Mouse (Mus musculus) hindbrain, embryonic 10.5 days (tissue): Measurements from ENCODE around the gene Rxfp4. TPM values are rescaled to one million over a fixed set of nuclear protein-coding genes. Genes with fewer than 3 reads are reported as not detected.
A peak's percentile ranks its signal among the peaks of the same experiment; 100 is the strongest.

Experiments
- DNase-seq: peaks from one replicate; pipeline ENCODE4 v3.0.0-alpha.2; 2017; ENCODE audit warnings: low spot score
- H3K27ac ChIP-seq: fragments of 300-500 bp; sonication (generic); 2 replicates; pipeline ENCODE4 v1.5.1; 2016; ENCODE audit warnings: mild to moderate bottlenecking, moderate library complexity
- H3K27me3 ChIP-seq: fragments of 300-500 bp; sonication (generic); 2 replicates; pipeline ENCODE4 v1.6.1; 2016; ENCODE audit warnings: mild to moderate bottlenecking; ENCODE audit not compliant: poor library complexity, insufficient read depth, severe bottlenecking
- H3K36me3 ChIP-seq: fragments of 300-500 bp; sonication (generic); 2 replicates; pipeline ENCODE4 v1.6.1; 2016; ENCODE audit warnings: mild to moderate bottlenecking, moderate library complexity
- H3K4me1 ChIP-seq: fragments of 300-500 bp; sonication (generic); replicated peaks from 2 replicates; pipeline ENCODE4 v1.6.1; 2016; ENCODE audit warnings: mild to moderate bottlenecking
- H3K4me3 ChIP-seq: fragments of 300-500 bp; sonication (generic); 2 replicates; pipeline ENCODE4 v1.5.1; 2016; ENCODE audit warnings: mild to moderate bottlenecking, moderate library complexity
- H3K9me3 ChIP-seq: fragments of 300-500 bp; sonication (generic); 2 replicates; pipeline ENCODE4 v1.6.1; 2016; ENCODE audit warnings: mild to moderate bottlenecking, moderate library complexity
- WGBS: fragments of 180-500 bp; shearing (Covaris S2); methylation state at CpG from one replicate; pipeline ENCODE4 v1.1.7; 2016; 5-methylcytosine and 5-hydroxymethylcytosine counted together
- polyA plus RNA-seq: library from polyadenylated mRNA; unstranded; fragments of >200 nt; fragmentation: Nextera tagmentation; extraction: Ambion mirVana; gene quantifications from 2 replicates; pipeline ENCODE4 v1.2.1, GENCODE M21; 2016

Gene Rxfp4
- polyA plus RNA-seq, 1 experiment from 2014 or later = not detected

DNA sequence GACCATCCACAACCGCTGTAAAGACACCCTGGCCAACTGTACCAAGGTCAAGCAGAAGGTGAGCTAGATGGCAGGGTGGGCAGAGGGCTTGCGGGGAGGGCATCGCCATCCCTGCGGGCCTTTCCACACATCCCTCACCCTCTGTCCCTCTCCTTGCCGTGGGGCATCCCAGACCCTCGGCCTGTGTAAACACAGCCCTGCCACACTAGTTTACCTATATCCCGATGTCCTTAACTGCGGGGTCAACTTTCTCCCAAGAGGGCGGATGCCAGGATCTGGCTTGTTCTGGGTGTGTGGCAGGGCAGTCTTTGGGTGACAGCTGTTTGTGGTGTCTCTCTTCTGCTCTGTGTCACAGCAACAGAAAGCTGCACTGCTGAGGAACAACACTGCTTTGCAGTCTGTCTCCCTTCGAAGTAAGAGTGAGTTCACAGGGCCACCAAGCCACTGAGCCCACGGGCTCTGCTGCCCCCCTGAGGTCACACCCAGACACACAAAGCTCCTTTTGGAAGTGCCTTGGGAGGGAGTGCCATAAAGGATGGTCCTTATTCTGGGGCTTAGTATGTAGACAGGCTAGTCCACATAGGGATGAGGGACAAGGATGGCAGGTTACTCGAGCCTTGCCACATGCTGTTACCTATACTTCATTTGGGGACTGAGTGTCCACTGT lies 20.9 kb downstream of the Rxfp4 start:
- H3K9me3 ChIP-seq = no peaks in the 10 kb centered on the region
- H3K4me3 ChIP-seq = no peak overlapping the region
- H3K4me1 ChIP-seq = peaks cover 26% of the 10 kb centered on the region
- WGBS = 78% methylated on average over 12 of the region's 12 CpGs
- H3K27me3 ChIP-seq = no peaks in the 10 kb centered on the region
- peaks cover 98% of the 10 kb centered on the region for H3K36me3 ChIP-seq
- DNase-seq = peak; percentile 31
- no peak overlapping the region for H3K27ac ChIP-seq

GRCm38 (mm10) chr3:88630849-88631341 lies 22.0 kb downstream of the Rxfp4 start:
- Histone ChIP-seq H3K36me3 (peaks cover 98% of the 10 kb centered on the region), H3K27me3 (no peaks in the 10 kb centered on the region), H3K27ac (0 out of 2 replicates have a peak overlapping the region, but pooled peaks have one; percentile 24), H3K4me3 (no peak overlapping the region), H3K4me1 (peaks cover 38% of the 10 kb centered on the region), H3K9me3 (no peaks in the 10 kb centered on the region)
- 65% methylated on average over 6 of the region's 6 CpGs for WGBS
- no peak for DNase-seq

DNA sequence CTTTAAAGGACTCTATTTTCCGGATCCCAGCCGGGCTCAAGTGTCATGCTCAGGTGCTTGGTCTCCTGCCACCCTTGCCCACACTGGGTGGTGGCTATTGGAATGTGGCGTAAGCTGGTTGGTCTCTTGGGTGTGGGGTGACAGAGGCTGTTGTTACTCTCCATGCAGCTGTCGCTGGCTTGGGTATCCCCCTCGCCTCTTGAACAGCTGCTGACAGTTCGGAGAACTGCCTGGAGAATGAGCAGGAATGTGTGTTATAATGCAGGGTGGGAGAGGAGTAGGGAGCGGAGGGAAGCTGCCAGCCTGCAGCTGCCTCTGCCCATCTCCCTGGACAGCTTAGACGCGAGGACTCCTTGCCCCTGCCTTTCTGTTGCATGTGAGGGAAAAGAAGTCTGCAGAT lies 22.9 kb downstream of the Rxfp4 start:
- peaks cover 96% of the 10 kb centered on the region for H3K36me3 ChIP-seq
- no peaks in the 10 kb centered on the region for H3K27me3 ChIP-seq
- peaks cover 47% of the 10 kb centered on the region for H3K4me1 ChIP-seq
- DNase-seq = no peak
- WGBS = 83% methylated on average over 9 of the region's 9 CpGs
- H3K9me3 ChIP-seq = no peaks in the 10 kb centered on the region
- no peak overlapping the region for H3K4me3 ChIP-seq
- no peak overlapping the region for H3K27ac ChIP-seq

DNA sequence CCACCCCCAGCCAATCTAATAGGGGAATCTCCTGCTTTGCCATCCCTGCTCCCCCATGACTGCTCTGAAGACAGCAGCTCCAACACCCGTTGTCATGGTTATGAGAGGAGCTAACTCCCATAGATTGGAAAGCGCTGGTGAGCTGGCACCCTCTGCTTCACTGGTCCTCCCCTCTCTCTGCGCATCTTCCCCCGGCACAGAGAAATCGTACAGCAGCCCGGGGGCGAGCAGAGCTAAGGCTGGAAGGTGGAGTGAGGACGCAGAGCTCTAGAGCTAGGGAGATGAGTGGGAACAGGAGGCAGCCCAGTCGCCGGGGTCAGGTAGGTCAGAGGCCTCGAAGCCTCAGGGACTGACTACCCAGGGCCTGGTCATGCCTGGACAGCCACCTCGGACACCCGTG lies 23.7 kb downstream of the Rxfp4 start:
- DNase-seq = no peak
- WGBS = 74% methylated on average over 13 of the region's 13 CpGs
- Histone ChIP-seq H3K4me1 (peaks cover 54% of the 10 kb centered on the region), H3K36me3 (peaks cover 96% of the 10 kb centered on the region), H3K27ac (0 out of 2 replicates have a peak overlapping the region, but pooled peaks have one; percentile 6), H3K9me3 (no peaks in the 10 kb centered on the region), H3K4me3 (no peak overlapping the region), H3K27me3 (no peaks in the 10 kb centered on the region)

GRCm38 (mm10) chr3:88628766-88629165 lies 24.2 kb downstream of the Rxfp4 start:
- no peaks in the 10 kb centered on the region for H3K27me3 ChIP-seq
- DNase-seq = no peak
- peaks cover 91% of the 10 kb centered on the region for H3K36me3 ChIP-seq
- H3K4me3 ChIP-seq = no peak overlapping the region
- H3K4me1 ChIP-seq = peaks cover 59% of the 10 kb centered on the region
- no peak overlapping the region for H3K27ac ChIP-seq
- WGBS = 77% methylated on average over 4 of the region's 4 CpGs
- no peaks in the 10 kb centered on the region for H3K9me3 ChIP-seq

- Histone ChIP-seq H3K4me3 (no peak overlapping the region), H3K36me3 (peaks cover 79% of the 10 kb centered on the region), H3K27ac (no peak overlapping the region), H3K9me3 (no peaks in the 10 kb centered on the region), H3K27me3 (no peaks in the 10 kb centered on the region), H3K4me1 (peaks cover 72% of the 10 kb centered on the region)
- 82% methylated on average over 2 of the region's 2 CpGs for WGBS
- no peak for DNase-seq
Observed at GRCm38 (mm10) chr3:88627535-88627934, 25.4 kb downstream of the Rxfp4 start.

GRCm38 (mm10) chr3:88627114-88627513 lies 25.8 kb downstream of the Rxfp4 start:
- peaks cover 75% of the 10 kb centered on the region for H3K36me3 ChIP-seq
- no peaks in the 10 kb centered on the region for H3K27me3 ChIP-seq
- peaks cover 75% of the 10 kb centered on the region for H3K4me1 ChIP-seq
- H3K4me3 ChIP-seq = no peak overlapping the region
- no peak overlapping the region for H3K27ac ChIP-seq
- no peaks in the 10 kb centered on the region for H3K9me3 ChIP-seq
- DNase-seq = no peak
- 71% methylated on average over 4 of the region's 4 CpGs for WGBS

DNA sequence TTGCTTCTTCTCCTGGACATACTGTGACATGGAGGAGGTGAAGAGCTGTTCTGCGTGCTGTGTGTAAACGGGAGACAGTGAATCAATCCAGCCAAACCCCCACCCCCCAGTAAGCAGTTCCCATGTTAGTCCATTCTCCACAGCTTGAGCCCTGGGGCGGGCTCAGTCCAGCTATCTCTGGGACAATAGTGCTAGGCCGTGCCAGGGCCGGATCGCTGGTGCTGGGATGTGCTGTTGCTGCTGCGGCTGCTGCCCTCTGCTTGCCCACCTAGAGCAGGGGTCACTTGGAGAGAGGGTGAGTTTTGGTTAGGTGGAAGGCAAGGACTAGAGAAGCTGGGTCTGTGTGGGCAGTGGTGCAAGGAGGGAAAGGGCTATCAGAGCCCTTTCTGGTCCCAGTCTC lies 26.6 kb downstream of the Rxfp4 start:
- Histone ChIP-seq H3K27ac (peak overlapping the region; percentile 50), H3K27me3 (no peaks in the 10 kb centered on the region), H3K36me3 (peaks cover 67% of the 10 kb centered on the region), H3K4me3 (no peak overlapping the region), H3K4me1 (peaks cover 75% of the 10 kb centered on the region), H3K9me3 (no peaks in the 10 kb centered on the region)
- 75% methylated on average over 7 of the region's 7 CpGs for WGBS
- DNase-seq = no peak

- no peaks in the 10 kb centered on the region for H3K9me3 ChIP-seq
- H3K4me1 ChIP-seq = peaks cover 82% of the 10 kb centered on the region
- 90% methylated on average over 7 of the region's 7 CpGs for WGBS
- no peaks in the 10 kb centered on the region for H3K27me3 ChIP-seq
- no peak for DNase-seq
- H3K27ac ChIP-seq = peak overlapping the region; percentile 99
- H3K36me3 ChIP-seq = peaks cover 63% of the 10 kb centered on the region
- H3K4me3 ChIP-seq = 0 out of 2 replicates have a peak overlapping the region, but pooled peaks have one; percentile 7
Observed at GRCm38 (mm10) chr3:88625531-88625930, 27.4 kb downstream of the Rxfp4 start.

DNA sequence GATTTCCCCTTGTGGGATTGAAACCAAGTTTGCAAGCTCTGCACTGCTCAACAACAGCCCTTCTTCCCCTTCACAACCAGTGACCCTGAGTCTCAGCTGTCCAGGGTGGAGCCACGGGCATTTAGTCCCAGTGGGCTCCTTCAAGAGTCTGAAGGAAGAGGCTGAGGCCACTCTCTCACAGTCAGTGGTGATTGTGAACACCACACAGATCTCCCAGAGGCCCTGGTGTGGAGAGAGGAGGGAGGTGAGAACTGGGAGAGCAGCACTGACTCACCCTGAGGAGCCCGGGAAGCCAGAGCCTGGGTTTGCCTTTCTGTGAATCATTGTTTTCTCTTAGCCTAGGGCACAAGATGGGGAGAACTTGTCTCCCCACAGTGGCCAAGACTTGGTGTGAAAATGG lies 28.0 kb downstream of the Rxfp4 start:
- peak overlapping the region; percentile 93 for H3K4me3 ChIP-seq
- peaks cover 83% of the 10 kb centered on the region for H3K4me1 ChIP-seq
- peak overlapping the region; percentile 99 for H3K27ac ChIP-seq
- H3K27me3 ChIP-seq = no peaks in the 10 kb centered on the region
- peaks cover 57% of the 10 kb centered on the region for H3K36me3 ChIP-seq
- DNase-seq = no peak
- no peaks in the 10 kb centered on the region for H3K9me3 ChIP-seq
- WGBS = 49% methylated on average over 2 of the region's 2 CpGs

- Histone ChIP-seq H3K4me3 (peak overlapping the region; percentile 93), H3K9me3 (no peaks in the 10 kb centered on the region), H3K36me3 (peaks cover 51% of the 10 kb centered on the region), H3K27me3 (no peaks in the 10 kb centered on the region), H3K4me1 (peaks cover 85% of the 10 kb centered on the region), H3K27ac (peak overlapping the region; percentile 99)
- WGBS = 31% methylated on average over 4 of the region's 4 CpGs
- no peak for DNase-seq
Observed at GRCm38 (mm10) chr3:88624324-88624723, 28.6 kb downstream of the Rxfp4 start.

DNA sequence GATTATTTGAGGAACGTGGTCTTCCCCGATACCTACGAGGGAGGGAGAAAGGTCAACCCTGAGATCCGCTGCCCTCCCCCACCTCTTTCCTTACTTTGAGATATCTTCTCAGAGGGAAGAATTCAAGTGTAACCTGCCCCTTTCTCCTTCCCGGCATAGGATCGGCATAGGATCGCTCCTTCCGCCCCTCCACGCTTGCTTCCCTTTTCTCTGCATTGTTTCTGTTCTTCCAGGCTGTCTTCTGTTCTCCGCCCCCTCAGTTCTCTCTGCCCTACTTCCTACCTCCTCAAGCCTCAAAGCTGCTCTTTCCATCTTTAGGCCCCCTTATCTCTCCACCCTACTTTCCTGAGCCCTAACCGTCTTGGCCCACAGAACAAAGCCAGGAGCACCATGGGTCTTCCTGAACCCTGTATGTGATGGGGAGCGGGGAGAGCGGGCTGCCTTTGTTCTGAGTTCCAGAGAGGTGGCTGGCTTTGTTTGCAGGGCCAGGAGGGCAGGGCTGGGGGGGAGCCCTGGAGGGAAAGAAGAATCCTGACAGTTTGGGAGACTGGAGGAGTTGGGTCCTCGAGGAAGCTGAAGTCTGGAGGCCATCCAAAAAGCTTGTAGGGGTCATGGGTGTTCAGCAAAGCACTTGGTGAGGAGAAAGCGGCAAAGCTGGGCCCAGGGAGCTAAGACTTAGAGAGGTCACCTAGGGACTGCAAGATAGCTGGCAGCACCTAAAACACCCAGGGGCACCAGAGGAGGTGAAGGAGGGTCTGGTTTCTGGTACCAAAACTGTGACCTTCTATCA lies 29.4 kb downstream of the Rxfp4 start:
- WGBS = 3% methylated on average over 15 of the region's 15 CpGs
- peak overlapping the region; percentile 99 for H3K27ac ChIP-seq
- peak; percentile 58 for DNase-seq
- H3K4me1 ChIP-seq = peaks cover 80% of the 10 kb centered on the region
- H3K4me3 ChIP-seq = peak overlapping the region; percentile 93
- peaks cover 43% of the 10 kb centered on the region for H3K36me3 ChIP-seq
- H3K27me3 ChIP-seq = no peaks in the 10 kb centered on the region
- no peaks in the 10 kb centered on the region for H3K9me3 ChIP-seq

DNA sequence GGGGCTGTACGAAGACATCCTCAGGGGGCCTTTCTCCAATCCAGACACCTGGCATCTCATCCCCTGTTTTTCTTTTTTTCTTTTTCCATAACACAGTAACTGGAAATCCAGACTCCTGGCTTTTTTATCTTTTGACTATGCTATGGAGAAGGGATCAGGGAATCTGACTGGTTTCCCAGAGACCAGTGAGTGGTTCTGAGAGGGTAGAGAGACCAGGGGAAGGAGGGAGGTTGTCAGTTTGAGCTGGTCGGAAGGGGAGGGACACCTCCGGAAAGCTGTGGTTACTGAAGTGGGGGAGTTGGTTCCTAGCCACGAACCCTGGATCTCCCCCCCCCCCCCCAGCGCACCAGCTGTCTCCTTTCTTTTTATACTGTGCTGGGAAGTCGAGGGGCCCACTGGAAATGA lies 30.0 kb downstream of the Rxfp4 start:
- WGBS = 0% methylated on average over 6 of the region's 6 CpGs
- Histone ChIP-seq H3K4me3 (peak overlapping the region; percentile 93), H3K9me3 (no peaks in the 10 kb centered on the region), H3K4me1 (peaks cover 82% of the 10 kb centered on the region), H3K36me3 (peaks cover 37% of the 10 kb centered on the region), H3K27ac (peak overlapping the region; percentile 99), H3K27me3 (0 out of 2 replicates have a peak, but pooled peaks cover 1% of the 10 kb centered on the region)
- no peak for DNase-seq
